Mouse (Mus musculus) limb, embryonic 10.5 days (tissue): ENCODE measurements around the gene Syngap1. TPM values are rescaled to one million over a fixed set of nuclear protein-coding genes. Genes with fewer than 3 reads are reported as not detected.
"Not testable (repeated sequence)": the region's sequence is repeated elsewhere in the genome, so short reads cannot be mapped to it uniquely, and the experiment has no call there.

Experiments used
- DNase-seq: peaks from one replicate; pipeline ENCODE4 v3.0.0-alpha.2; 2017; ENCODE audit warnings: low spot score
- H3K27ac ChIP-seq: fragments of 300-500 bp; sonication (generic); 2 replicates; pipeline ENCODE4 v1.5.1; 2016; ENCODE audit warnings: mild to moderate bottlenecking
- H3K27me3 ChIP-seq: fragments of 300-500 bp; sonication (generic); 2 replicates; pipeline ENCODE4 v1.6.1; 2016; ENCODE audit warnings: low read depth, mild to moderate bottlenecking; ENCODE audit not compliant: poor library complexity, severe bottlenecking
- H3K36me3 ChIP-seq: fragments of 300-500 bp; sonication (generic); 2 replicates; pipeline ENCODE4 v1.6.1; 2016; ENCODE audit warnings: mild to moderate bottlenecking, moderate library complexity
- H3K4me1 ChIP-seq: fragments of 300-500 bp; sonication (generic); 2 replicates; pipeline ENCODE4 v1.6.1; 2016
- H3K4me3 ChIP-seq: fragments of 300-500 bp; sonication (generic); 2 replicates; pipeline ENCODE4 v1.5.1; 2016; ENCODE audit warnings: mild to moderate bottlenecking, moderate library complexity
- H3K9me3 ChIP-seq: fragments of 300-500 bp; sonication (generic); replicated peaks from 2 replicates; pipeline ENCODE4 v1.6.1; 2016; ENCODE audit warnings: mild to moderate bottlenecking
- WGBS: fragments of 180-500 bp; shearing (Covaris S2); methylation state at CpG from one replicate; pipeline ENCODE4 v1.1.7; 2016; 5-methylcytosine and 5-hydroxymethylcytosine counted together
- polyA plus RNA-seq: library from polyadenylated mRNA; unstranded; fragments of >200 nt; fragmentation: Nextera tagmentation; extraction: Ambion mirVana; gene quantifications from 2 replicates; pipeline ENCODE4 v1.2.1, GENCODE M21; 2016

Syngap1 gene
- polyA plus RNA-seq, 1 experiment from 2014 or later = 2.8 TPM

DNA sequence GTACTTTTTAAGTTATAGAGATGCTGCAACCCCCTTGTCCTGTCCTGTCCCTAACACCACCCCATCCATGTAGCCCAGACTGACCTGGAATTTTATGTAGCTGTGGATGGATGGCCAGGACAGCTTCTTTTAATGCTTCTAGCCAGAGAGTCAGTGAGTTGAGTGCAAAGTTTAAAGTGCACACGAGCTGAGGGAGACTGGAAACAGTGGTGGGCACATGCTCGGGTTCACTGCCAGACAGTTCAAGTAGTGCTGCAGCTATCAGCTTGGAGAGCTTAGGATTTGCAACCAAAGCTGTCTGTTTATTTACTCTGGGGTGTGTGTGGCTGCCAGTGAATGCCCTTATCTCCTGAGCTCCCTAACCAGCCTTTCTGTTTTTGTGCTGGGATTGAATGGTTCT, 21.5 kb upstream of the Syngap1 start:
- not testable (repeated sequence) for H3K27me3 ChIP-seq, H3K9me3 ChIP-seq, H3K4me3 ChIP-seq, H3K27ac ChIP-seq, DNase-seq
- H3K36me3 ChIP-seq = peaks cover 44% of the 10 kb centered on the region
- WGBS = 80% methylated on average over 2 of the region's 2 CpGs
- peaks cover 11% of the 10 kb centered on the region for H3K4me1 ChIP-seq

DNA sequence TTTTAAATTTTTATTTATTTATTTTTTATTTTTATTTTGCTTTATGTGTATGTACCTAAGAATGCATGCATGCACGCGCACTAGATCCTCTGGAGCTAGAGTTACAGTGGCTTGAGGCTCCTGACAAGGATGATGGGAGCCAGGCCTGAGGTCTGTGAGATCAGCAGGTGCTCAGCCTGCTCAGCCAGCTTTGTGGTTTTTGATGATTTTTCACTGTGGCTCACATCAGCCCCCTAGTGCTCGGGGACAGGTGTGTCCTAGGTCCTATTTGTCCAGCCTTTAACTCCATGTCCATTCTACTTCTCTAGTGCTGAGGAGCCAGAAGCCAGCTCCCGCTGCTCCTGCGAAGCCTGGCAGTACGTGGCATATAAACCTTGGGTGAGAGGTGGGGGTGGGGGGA, 18.7 kb upstream of the Syngap1 start:
- Histone ChIP-seq H3K4me1 (peaks cover 11% of the 10 kb centered on the region), H3K36me3 (peaks cover 71% of the 10 kb centered on the region)
- 87% methylated on average over 6 of the region's 6 CpGs for WGBS
- H3K27ac ChIP-seq, H3K4me3 ChIP-seq, H3K9me3 ChIP-seq, DNase-seq, H3K27me3 ChIP-seq: not testable (repeated sequence)

DNA sequence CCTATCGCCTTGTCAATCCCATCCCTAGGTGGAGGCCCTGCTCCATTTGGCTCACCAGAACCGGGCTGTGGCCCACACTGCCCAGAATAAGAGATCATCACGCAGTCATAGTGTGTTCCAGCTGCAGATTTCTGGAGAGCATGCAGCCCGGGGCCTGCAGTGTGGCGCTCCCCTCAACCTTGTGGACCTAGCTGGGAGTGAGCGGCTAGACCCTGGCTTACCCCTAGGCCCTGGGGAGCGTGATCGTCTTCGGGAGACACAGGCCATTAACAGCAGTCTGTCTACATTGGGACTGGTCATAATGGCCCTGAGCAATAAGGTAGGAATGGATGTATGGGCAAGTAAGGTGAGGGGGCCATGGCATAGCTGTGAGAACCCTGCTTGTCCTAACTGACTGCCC, 15.6 kb upstream of the Syngap1 start:
- H3K27me3 ChIP-seq, H3K9me3 ChIP-seq, H3K27ac ChIP-seq, H3K4me3 ChIP-seq, DNase-seq, H3K4me1 ChIP-seq: not testable (repeated sequence)
- H3K36me3 ChIP-seq = peaks cover 90% of the 10 kb centered on the region
- WGBS = 96% methylated on average over 9 of the region's 9 CpGs

DNA sequence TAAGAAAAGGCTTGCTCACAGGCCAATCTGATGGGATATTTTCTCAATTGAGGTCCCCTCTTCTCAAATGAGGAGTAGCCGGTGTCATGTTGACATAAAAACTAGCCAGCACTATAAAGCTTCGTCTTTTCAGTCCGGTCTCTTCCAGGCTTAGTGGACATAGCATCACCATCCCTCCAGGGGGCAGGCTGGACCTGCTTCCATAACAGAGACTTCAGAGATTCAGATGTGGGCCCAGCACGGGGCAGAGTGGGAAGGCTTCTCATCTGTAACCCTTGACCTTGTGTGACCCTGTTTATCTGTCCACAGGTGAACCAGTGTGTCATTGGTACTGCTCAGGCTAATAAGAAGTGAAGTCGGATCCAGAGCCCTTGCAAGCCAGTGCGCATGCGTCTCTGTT, 9.3 kb upstream of the Syngap1 start:
- 67% methylated on average over 7 of the region's 7 CpGs for WGBS
- not testable (repeated sequence) for H3K27ac ChIP-seq, H3K4me3 ChIP-seq, DNase-seq, H3K27me3 ChIP-seq, H3K9me3 ChIP-seq
- Histone ChIP-seq H3K4me1 (peaks cover 26% of the 10 kb centered on the region), H3K36me3 (peaks cover 76% of the 10 kb centered on the region)

DNA sequence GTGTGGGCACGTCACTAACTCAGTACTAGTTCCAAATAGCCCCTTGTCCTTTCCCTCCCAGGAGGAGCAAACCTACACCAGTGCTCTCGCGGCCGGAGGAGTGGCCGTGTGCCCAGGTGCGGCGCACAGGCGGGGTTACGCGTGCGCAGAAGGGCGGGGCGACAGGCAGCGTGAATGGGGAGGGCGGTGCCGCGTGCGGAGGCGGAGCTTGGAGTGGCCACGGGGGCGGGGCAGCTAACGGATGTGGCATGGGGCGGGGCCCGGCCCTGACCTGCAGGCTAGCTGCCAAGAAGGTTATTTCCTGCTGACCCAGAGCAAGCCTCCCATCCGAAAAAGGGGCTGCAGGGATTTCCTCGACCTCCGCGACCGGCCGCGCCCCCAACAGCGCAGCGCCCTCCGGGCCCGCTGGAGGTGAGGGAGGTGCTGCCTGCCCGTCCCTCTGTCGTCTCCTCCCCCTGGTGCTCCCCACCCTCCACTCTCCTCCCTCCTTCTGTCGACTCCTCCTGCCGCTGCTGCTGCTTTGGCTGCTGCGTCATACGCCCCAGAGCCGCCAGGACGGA, 8.1 kb upstream of the Syngap1 start, which contains the start of gene Phf1:
Phf1 (plus strand) TSS at position 214 of the 560 bp plus-strand sequence.
- Histone ChIP-seq H3K27ac (peak within 1 kb of the TSS; percentile 88), H3K27me3 (no peaks in the 10 kb centered on the region), H3K4me1 (peaks cover 37% of the 10 kb centered on the region), H3K9me3 (no peaks in the 10 kb centered on the region), H3K36me3 (peaks cover 74% of the 10 kb centered on the region), H3K4me3 (peak within 1 kb of the TSS; percentile 78)
- WGBS = under 1% methylated on average over 43 of the region's 43 CpGs
- DNase-seq = peak; percentile 99

DNA sequence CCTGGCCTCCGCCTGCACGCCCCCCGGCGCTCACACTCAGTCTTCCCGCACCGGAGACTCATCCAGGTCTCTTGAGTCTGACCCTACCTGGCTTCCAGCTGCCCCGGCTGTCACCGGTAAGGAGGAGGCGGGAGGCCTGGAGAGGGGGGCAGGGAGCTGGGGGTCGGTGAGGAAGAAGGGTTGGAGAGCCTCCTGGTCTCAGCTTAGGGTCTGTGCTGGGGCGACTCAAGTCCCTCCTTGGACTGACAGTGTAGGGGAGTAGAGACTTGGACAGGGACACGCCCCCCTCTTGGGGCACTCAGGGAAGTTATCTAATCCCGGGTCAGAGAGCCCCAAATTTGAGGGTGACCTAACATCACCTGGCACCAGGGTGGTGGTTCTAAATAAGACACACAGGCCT, 7.6 kb upstream of the Syngap1 start:
- Histone ChIP-seq H3K36me3 (peaks cover 70% of the 10 kb centered on the region), H3K27ac (peak overlapping the region; percentile 88), H3K9me3 (no peaks in the 10 kb centered on the region), H3K4me3 (peak overlapping the region; percentile 78), H3K4me1 (peaks cover 42% of the 10 kb centered on the region), H3K27me3 (no peaks in the 10 kb centered on the region)
- no peak for DNase-seq
- 6% methylated on average over 13 of the region's 13 CpGs for WGBS

DNA sequence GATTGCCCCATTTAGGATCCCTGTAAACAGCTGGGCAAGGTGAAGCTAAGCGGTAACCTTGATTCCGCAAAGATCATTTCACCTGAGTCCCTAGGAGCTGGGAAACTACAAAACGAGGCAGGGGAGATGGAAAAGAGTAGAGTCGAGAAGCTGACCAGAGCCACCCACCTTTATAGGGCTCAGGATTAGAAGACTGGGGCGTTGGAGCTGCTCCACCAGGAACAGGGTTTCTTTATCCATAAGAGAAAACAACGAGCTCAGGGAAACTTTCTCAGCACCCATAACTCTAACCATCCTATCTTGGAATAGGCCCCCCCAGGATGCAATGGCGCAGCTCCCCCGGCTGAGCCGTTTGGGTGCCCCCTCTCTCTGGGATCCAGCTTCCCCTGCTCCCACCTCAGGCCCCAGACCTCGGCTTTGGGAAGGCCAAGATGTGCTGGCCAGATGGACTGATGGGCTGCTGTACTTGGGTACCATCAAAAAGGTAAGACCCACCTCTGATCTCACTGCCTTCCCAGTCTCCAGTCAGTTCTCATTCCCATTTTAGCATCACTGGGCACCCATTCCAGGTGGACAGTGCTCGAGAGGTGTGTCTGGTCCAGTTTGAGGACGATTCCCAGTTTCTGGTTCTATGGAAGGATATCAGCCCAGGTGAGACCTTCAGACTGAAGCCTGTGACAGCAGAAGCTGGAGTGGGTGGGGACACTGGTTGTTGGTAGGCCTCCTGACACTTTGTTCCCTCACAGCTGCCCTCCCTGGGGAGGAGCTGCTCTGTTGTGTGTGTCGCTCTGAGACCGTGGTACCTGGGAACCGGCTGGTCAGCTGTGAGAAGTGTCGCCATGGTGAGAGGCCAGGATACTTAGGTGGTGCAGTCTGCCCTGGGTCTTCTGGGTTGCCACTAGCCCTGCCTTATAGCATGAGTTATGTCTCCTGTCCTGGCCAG, 6.9 kb upstream of the Syngap1 start:
- Histone ChIP-seq H3K27ac (peak overlapping the region; percentile 88; the same call in 1 of the 2 replicates), H3K36me3 (peaks cover 63% of the 10 kb centered on the region), H3K4me1 (peaks cover 46% of the 10 kb centered on the region), H3K27me3 (no peaks in the 10 kb centered on the region), H3K9me3 (no peaks in the 10 kb centered on the region), H3K4me3 (peak overlapping the region; percentile 78)
- no peak for DNase-seq
- 82% methylated on average over 16 of the region's 16 CpGs for WGBS

DNA sequence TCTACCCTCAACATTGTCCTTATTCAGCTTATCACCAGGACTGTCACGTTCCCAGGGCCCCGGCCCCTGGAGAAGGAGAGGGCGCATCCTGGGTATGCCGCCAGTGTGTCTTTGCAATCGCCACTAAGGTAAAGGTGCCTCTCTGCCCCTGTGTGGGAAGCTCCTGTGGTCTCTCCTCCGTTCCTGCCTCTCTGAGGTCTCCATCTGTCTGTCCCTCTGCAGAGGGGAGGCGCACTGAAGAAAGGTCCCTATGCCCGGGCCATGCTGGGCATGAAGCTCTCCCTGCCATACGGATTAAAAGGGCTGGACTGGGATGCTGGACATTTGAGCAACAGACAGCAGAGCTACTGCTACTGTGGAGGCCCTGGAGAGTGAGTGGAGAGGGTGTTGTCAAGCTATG, 6.0 kb upstream of the Syngap1 start:
- no peaks in the 10 kb centered on the region for H3K9me3 ChIP-seq
- no peak overlapping the region for H3K4me3 ChIP-seq
- H3K36me3 ChIP-seq = peaks cover 54% of the 10 kb centered on the region
- no peak for DNase-seq
- H3K4me1 ChIP-seq = peaks cover 51% of the 10 kb centered on the region
- 91% methylated on average over 9 of the region's 9 CpGs for WGBS
- no peak overlapping the region for H3K27ac ChIP-seq
- H3K27me3 ChIP-seq = no peaks in the 10 kb centered on the region

DNA sequence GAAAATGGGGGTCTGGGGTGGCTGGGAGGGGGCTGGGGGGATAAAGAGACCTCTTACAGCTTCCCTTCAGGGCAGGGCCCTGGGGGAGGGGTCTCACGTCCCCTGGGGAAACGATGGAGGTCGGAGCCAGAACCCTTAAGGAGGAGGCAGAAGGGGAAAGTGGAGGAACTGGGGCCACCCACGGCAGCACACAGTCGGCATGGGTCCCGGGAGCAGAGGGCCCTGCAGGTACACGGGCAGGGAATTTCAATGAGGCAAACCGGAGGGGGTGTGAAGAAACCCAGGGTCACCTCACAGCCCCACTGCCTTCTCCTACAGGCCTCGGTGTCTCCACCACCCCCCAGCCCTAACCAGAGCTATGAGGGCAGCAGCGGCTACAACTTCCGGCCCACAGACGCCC, 4.6 kb upstream of the Syngap1 start:
- H3K4me3 ChIP-seq = peak overlapping the region; percentile 75; the same call in 1 of the 2 replicates
- WGBS = 81% methylated on average over 12 of the region's 12 CpGs
- no peak for DNase-seq
- no peaks in the 10 kb centered on the region for H3K27me3 ChIP-seq
- H3K27ac ChIP-seq = peak overlapping the region; percentile 9; the same call in 1 of the 2 replicates
- peaks cover 65% of the 10 kb centered on the region for H3K4me1 ChIP-seq
- H3K36me3 ChIP-seq = peaks cover 41% of the 10 kb centered on the region
- H3K9me3 ChIP-seq = no peaks in the 10 kb centered on the region

DNA sequence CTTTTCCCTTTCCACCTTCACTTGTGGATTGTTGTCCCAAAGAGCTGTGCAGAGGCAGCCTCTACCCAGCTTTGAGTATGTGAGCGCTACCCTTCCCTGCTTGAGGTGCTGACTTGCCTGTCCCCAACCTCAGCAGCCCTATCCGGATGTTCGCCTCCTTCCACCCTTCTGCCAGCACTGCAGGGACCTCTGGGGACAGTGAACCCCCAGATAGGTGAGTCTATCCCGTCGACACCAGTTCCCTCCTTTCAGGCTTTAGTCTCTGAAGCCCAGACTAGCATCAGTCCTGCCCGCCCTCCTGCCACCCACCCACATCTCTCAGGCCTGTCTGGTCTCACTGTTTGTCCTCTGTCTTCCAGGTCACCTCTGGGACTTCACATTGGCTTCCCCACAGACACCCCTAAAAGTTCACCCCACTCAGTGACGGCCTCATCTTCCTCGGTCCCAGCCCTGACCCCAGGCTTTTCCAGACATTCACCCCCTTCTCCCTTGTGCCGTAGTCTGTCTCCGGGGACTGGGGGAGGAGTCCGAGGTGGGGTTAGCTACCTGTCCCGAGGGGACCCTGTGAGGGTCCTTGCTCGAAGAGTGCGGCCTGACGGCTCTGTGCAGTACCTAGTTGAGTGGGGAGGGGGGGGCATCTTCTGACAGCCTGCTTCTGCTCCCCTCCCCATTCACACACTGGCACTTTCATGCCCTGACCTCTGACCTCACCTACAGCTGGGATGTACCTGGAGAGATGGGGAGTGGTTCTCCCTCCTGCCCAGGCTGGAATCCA, 3.9 kb upstream of the Syngap1 start:
- peak overlapping the region; percentile 75 for H3K4me3 ChIP-seq
- WGBS = 87% methylated on average over 15 of the region's 15 CpGs
- peak overlapping the region; percentile 9 for H3K27ac ChIP-seq
- no peaks in the 10 kb centered on the region for H3K27me3 ChIP-seq
- peaks cover 72% of the 10 kb centered on the region for H3K4me1 ChIP-seq
- H3K9me3 ChIP-seq = no peaks in the 10 kb centered on the region
- no peak for DNase-seq
- peaks cover 36% of the 10 kb centered on the region for H3K36me3 ChIP-seq

DNA sequence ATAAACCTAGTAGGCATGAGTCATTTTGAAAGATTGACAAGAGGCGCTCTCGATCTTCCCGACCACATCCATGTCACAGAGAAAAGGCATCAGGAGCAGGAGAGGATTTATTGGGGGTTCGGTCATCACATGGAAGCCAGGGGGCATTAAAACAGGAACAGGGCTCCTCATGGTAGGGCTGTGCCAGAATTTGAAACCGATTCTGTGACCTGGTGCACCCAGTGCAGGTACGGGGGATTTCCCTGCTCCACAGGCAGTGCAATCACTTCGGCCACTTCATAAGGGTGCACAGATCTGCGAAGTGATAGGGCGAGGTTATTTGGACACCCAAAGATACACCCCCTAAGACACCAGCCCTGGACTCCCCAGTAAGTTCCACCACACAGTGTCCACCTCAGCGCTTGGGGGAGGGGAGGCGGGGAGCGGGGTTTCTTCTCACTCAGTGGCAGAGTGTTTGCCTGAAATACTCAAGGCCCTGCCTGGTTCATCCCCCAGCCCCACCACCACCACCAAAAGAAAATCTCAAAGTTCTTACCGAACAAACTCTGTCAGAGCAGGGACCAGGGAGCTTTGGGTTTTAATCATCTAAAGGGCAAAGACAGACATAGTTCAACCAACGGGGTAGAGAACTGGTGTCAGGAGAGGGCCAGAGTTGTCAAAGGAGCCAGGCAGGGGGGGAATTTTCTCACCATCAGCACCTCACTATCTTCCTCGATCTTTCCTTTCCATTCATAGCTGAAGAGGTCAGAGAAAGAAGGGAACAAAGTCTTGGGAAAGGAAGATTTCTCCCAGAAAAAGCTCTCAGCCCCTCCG, 3.0 kb upstream of the Syngap1 start:
- H3K36me3 ChIP-seq = peaks cover 36% of the 10 kb centered on the region
- peak overlapping the region; percentile 88 for H3K27ac ChIP-seq
- no peak for DNase-seq
- H3K4me3 ChIP-seq = peak overlapping the region; percentile 75
- 62% methylated on average over 16 of the region's 16 CpGs for WGBS
- H3K27me3 ChIP-seq = no peaks in the 10 kb centered on the region
- H3K9me3 ChIP-seq = no peaks in the 10 kb centered on the region
- H3K4me1 ChIP-seq = peaks cover 74% of the 10 kb centered on the region

DNA sequence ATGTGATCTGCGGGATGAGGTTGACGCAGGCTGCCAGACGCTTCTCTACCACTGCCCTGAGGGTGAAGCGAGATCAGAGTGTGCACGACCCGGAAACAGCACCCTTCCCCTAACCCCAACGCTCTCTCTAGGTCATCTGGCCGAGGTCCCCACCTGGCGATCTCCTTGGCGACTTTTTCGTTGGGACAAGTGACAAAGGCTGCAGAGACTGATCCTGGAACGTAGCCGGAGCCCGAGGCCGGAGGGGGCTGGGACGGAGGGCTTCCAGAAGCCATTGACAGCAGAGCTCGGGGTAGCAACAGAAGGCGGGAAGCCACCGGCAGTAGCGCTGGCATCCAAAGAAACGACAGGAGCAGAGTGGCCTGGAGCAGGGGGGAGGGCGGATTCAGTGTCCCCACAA, 2.3 kb upstream of the Syngap1 start:
- Histone ChIP-seq H3K27ac (peak overlapping the region; percentile 88), H3K36me3 (peaks cover 36% of the 10 kb centered on the region), H3K9me3 (no peaks in the 10 kb centered on the region), H3K4me3 (peak overlapping the region; percentile 75), H3K4me1 (peaks cover 67% of the 10 kb centered on the region), H3K27me3 (no peaks in the 10 kb centered on the region)
- under 1% methylated on average over 22 of the region's 22 CpGs for whole genome bisulfite sequencing
- DNase-seq = no peak
